ENCODE assay signal across 7 mouse cellular contexts in the genomic region with DNA sequence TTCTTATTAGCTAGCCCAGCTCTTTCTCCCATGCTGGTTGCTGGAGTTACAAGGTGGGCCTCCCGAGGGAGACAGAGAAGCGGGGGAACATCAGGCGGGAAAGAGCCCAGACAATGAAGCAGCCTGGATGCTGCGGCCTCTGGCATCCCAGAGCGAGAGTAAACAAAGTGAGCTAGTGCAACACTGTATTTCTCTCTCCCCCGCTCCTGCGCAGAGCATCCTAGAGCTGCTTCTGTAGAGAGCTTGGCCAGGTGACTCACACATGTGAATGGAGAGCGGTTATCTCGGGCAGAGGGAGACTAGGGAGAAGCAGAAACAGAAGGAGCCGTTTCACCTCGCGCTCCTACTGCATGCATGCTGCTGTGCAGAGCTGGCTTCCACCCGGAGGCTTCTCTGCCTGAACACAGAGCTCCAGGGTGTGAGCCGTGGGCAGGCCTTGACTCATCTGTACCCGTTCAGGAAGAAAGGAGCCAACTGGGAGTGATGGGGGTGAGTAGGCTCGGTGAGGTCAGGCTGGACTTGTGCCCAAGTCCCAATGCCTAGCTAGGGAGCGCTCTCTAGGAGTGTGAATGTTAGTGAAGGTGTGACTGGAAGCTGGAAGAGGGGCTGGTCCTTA. TPM values are rescaled to one million over a fixed set of nuclear protein-coding genes. Genes with fewer than 3 reads are reported as not detected.
DNase-seq lines count a peak whose midpoint lies in the region; ATAC-seq lines count a peak whose summit lies in the region.

No protein-coding gene starts in this region.

- ATAC-seq in hindbrain, embryonic 11.5 days (ENCODE audit: low FRiP score) = no peak
- no peak for ATAC-seq in liver, embryonic 11.5 days (replicated peaks; ENCODE audit: low FRiP score)

- no peak overlapping the region for H3K4me3 ChIP-seq in hindbrain, embryonic 11.5 days (ENCODE audit: low read depth, low read length)
- H3K4me3 ChIP-seq in midbrain, embryonic 10.5 days = peak overlapping the region; percentile 24
- H3K4me3 ChIP-seq in liver, embryonic 11.5 days (ENCODE audit: low read depth, low read length) = no peak overlapping the region

- H3K4me2 ChIP-seq in hindbrain, embryonic 11.5 days (replicated peaks; ENCODE audit: low read depth, low read length) = 0 out of 2 replicates have a peak overlapping the region, but pooled peaks have one; percentile 7
- H3K4me2 ChIP-seq in liver, embryonic 11.5 days = no peak overlapping the region

- no peaks in the 10 kb centered on the region for H3K36me3 ChIP-seq in hindbrain, embryonic 11.5 days (ENCODE audit: control insufficient read depth, insufficient read depth, low read length)
- peaks cover 10% of the 10 kb centered on the region; the same call in 1 of the 2 replicates for H3K36me3 ChIP-seq in midbrain, embryonic 10.5 days
- no peaks in the 10 kb centered on the region for H3K36me3 ChIP-seq in liver, embryonic 11.5 days (ENCODE audit: control insufficient read depth, insufficient read depth, low read length)

- no peaks in the 10 kb centered on the region for H3K9me3 ChIP-seq in hindbrain, embryonic 11.5 days (ENCODE audit: control insufficient read depth, low read length)
- no peaks in the 10 kb centered on the region for H3K9me3 ChIP-seq in midbrain, embryonic 10.5 days (replicated peaks)
- no peaks in the 10 kb centered on the region for H3K9me3 ChIP-seq in liver, embryonic 11.5 days (ENCODE audit: control insufficient read depth, low read length)

- no peaks in the 10 kb centered on the region; the same call in none of the 2 replicates for H3K27me3 ChIP-seq in hindbrain, embryonic 11.5 days (ENCODE audit: control insufficient read depth, insufficient read depth, low read length)
- H3K27me3 ChIP-seq in midbrain, embryonic 10.5 days (ENCODE audit: low read depth, poor library complexity, severe bottlenecking) = no peaks in the 10 kb centered on the region
- peaks cover 3% of the 10 kb centered on the region for H3K27me3 ChIP-seq in liver, embryonic 11.5 days (replicated peaks; ENCODE audit: control insufficient read depth, insufficient read depth, low read length)

- peaks cover 21% of the 10 kb centered on the region for H3K4me1 ChIP-seq in hindbrain, embryonic 11.5 days (replicated peaks; ENCODE audit: control insufficient read depth, insufficient read depth, low read length)
- H3K4me1 ChIP-seq in midbrain, embryonic 10.5 days = peaks cover 69% of the 10 kb centered on the region
- peaks cover 3% of the 10 kb centered on the region; the same call in 1 of the 2 replicates for H3K4me1 ChIP-seq in liver, embryonic 11.5 days (replicated peaks; ENCODE audit: control insufficient read depth, insufficient read depth, low read length)

- peak overlapping the region; percentile 75 for H3K27ac ChIP-seq in hindbrain, embryonic 11.5 days (ENCODE audit: low read depth, low read length)
- peak overlapping the region; percentile 88 for H3K27ac ChIP-seq in midbrain, embryonic 10.5 days (replicated peaks)
- no peak overlapping the region for H3K27ac ChIP-seq in liver, embryonic 11.5 days (ENCODE audit: low read depth, low read length)

- peak; percentile 71 to 76 for DNase-seq in right cerebral cortex, adult 2 months (ENCODE audit: low spot score in 2 of 2)
- no peak for DNase-seq in right cerebral cortex, postnatal 10 days (ENCODE audit: low spot score in 2 of 2)
- peak; percentile 51 to 54 for DNase-seq in cerebellum, postnatal 10 days
- peak; percentile 49 for DNase-seq in hindbrain, embryonic 11.5 days (ENCODE audit: low spot score)
- peak; percentile 44 for DNase-seq in midbrain, embryonic 10.5 days (ENCODE audit: low spot score)
- DNase-seq in spleen, postnatal 14 days (ENCODE audit: low spot score in 2 of 2) = no peak
- no peak for DNase-seq in liver, embryonic 11.5 days (ENCODE audit: low spot score)

- 35% methylated on average over 17 of the region's 17 CpGs for WGBS in hindbrain, embryonic 11.5 days
- WGBS in midbrain, embryonic 10.5 days = 43% methylated on average over 17 of the region's 17 CpGs
- 47% methylated on average over 17 of the region's 17 CpGs for WGBS in liver, embryonic 11.5 days

- peak overlapping the region; percentile 44 for H3K9ac ChIP-seq in hindbrain, embryonic 11.5 days (ENCODE audit: low read depth, low read length)
- no peak overlapping the region for H3K9ac ChIP-seq in liver, embryonic 11.5 days (ENCODE audit: low read depth, low read length)

RNA-seq across cellular contexts. Expression of gene Plekha6, which starts 46.0 kb away (rescaled TPM):
- polyA plus RNA-seq in hindbrain, embryonic 11.5 days (2014; fragmentation: Nextera tagmentation; extraction: Ambion mirVana) = 14.6 and 22.1 TPM in 2 replicates
- 12.5 and 15.7 TPM in 2 replicates for polyA plus RNA-seq in midbrain, embryonic 10.5 days (2016; fragmentation: Nextera tagmentation; extraction: Ambion mirVana)
- polyA plus RNA-seq in liver, embryonic 11.5 days (2014; fragmentation: Nextera tagmentation; extraction: Ambion mirVana) = 4.1 and 4.3 TPM in 2 replicates

Comparison
In these comparisons a context has a peak if more than half of its experiments do, and no peak if none do; other contexts are left out.
1. DNase-seq: peak in right cerebral cortex, adult 2 months (2 of 2), cerebellum, postnatal 10 days (2 of 2), hindbrain, embryonic 11.5 days (single experiment) and midbrain, embryonic 10.5 days (single experiment); none in right cerebral cortex, postnatal 10 days (0 of 2), spleen, postnatal 14 days (0 of 2) and liver, embryonic 11.5 days (single experiment).